10 mouse cellular contexts compared by ENCODE assay signal in genomic region chr6:87790779-87791480, GRCm38 (mm10). TPM values are rescaled to one million over a fixed set of nuclear protein-coding genes. Genes with fewer than 3 reads are reported as not detected.
DNase-seq lines count a peak whose midpoint lies in the region; ATAC-seq and TF ChIP-seq lines count a peak whose summit lies in the region.
"Had no signal": no experiment of that assay in that cellular context is flagged by ENCODE, and none has a peak within 500 bp of the region (broad histone marks: within the 10 kb centered on the region; RNA-seq: fewer than 3 reads in every experiment).

No protein-coding gene starts in this region.

- 0 out of 2 replicates have a peak, but pooled peaks have one; percentile 50 for ATAC-seq in kidney, embryonic 16.5 days (ENCODE audit: low FRiP score, low TSS enrichment)
- ATAC-seq: midbrain, embryonic 16.5 days had no signal

- no peak overlapping the region for H3K4me2 ChIP-seq in kidney, embryonic 16.5 days (replicated peaks; ENCODE audit: low read depth, low read length)

- peak; percentile 53 for DNase-seq in cerebellum, adult 11-12 months
- DNase-seq in cerebellum, postnatal 36 days, result no peak
- peak; percentile 87 for DNase-seq in MEL (ENCODE audit: low read depth, low spot score)
- no peak for DNase-seq in left cerebral cortex, postnatal 4 days
- no peak for DNase-seq in left cerebral cortex, adult 18-20 months (ENCODE audit: low spot score in 2 of 2)
- no peak for DNase-seq in layer of hippocampus, postnatal 36 days
- DNase-seq: adrenal gland, adult 2 months had no signal

- TF ChIP-seq POLR2A in MEL (IDR thresholded peaks at IDR 0.05; ENCODE audit: control insufficient read depth in 1 of 2, insufficient read depth in 1 of 2, low read depth in 1 of 2, low read length in 2 of 2, poor library complexity in 1 of 2), result peak in 1 of 2 experiments; percentile 53; a peak in 1 of 4 replicates

- peak overlapping the region in 1 of 2 experiments; percentile 13; a peak in 1 of 4 replicates for H3K4me3 ChIP-seq in MEL (ENCODE audit: control insufficient read depth in 1 of 2, insufficient read depth in 1 of 2, low read depth in 2 of 2, low read length in 2 of 2)
- no peak overlapping the region for H3K4me3 ChIP-seq in kidney, embryonic 16.5 days (ENCODE audit: low read length)
- H3K4me3 ChIP-seq in megakaryocyte, embryonic 14.5 days (replicated peaks), result peak overlapping the region; percentile 74

- TF ChIP-seq CTCF in MEL (IDR thresholded peaks at IDR 0.05 in 2 of 3, conservative IDR thresholded peaks at IDR 0.05 in 1 of 3; ENCODE audit: control insufficient read depth in 1 of 3, insufficient read depth in 1 of 3, low read depth in 2 of 3, low read length in 3 of 3, poor library complexity in 1 of 3, severe bottlenecking in 1 of 3), result peak in 1 of 3 experiments; percentile 4; a peak in 1 of 6 replicates

- peak overlapping the region; percentile 37 for H3K9ac ChIP-seq in MEL (ENCODE audit: control insufficient read depth, low read depth, low read length, poor library complexity, severe bottlenecking)
- H3K9ac ChIP-seq in kidney, embryonic 16.5 days (replicated peaks; ENCODE audit: low read length), result no peak overlapping the region

- peaks cover 28 to 40% of the 10 kb centered on the region in 2 experiments for H3K4me1 ChIP-seq in MEL (ENCODE audit: control insufficient read depth in 1 of 2, insufficient read depth in 2 of 2, low read length in 2 of 2)
- peaks cover 26% of the 10 kb centered on the region for H3K4me1 ChIP-seq in kidney, embryonic 16.5 days (ENCODE audit: insufficient read depth, low read length)
- H3K4me1 ChIP-seq in megakaryocyte, embryonic 14.5 days, result peaks cover 83% of the 10 kb centered on the region

- no peaks in the 10 kb centered on the region for H3K9me3 ChIP-seq in MEL (replicated peaks; ENCODE audit: insufficient read depth, low read length)
- H3K9me3 ChIP-seq in kidney, embryonic 16.5 days (ENCODE audit: low read length), result no peaks in the 10 kb centered on the region
- no peaks in the 10 kb centered on the region for H3K9me3 ChIP-seq in megakaryocyte, embryonic 14.5 days

- TF ChIP-seq EP300 in MEL (IDR thresholded peaks at IDR 0.05; ENCODE audit: low read depth in 1 of 2, low read length in 2 of 2), result peak; percentile 38 to 68; a peak in 3 of 4 replicates

- no peaks in the 10 kb centered on the region for H3K79me2 ChIP-seq in MEL (ENCODE audit: control insufficient read depth, insufficient read depth, low read length, poor library complexity)

- H3K27me3 ChIP-seq in MEL (ENCODE audit: control insufficient read depth in 1 of 2, insufficient read depth in 2 of 2, low read length in 2 of 2), result no peaks in the 10 kb centered on the region
- no peaks in the 10 kb centered on the region for H3K27me3 ChIP-seq in kidney, embryonic 16.5 days (ENCODE audit: insufficient read depth, low read length)
- no peaks in the 10 kb centered on the region for H3K27me3 ChIP-seq in megakaryocyte, embryonic 14.5 days (replicated peaks)

- 60% methylated on average over 7 of the region's 7 CpGs for WGBS in kidney, embryonic 16.5 days

- H3K27ac ChIP-seq in MEL (ENCODE audit: control insufficient read depth, low read depth, low read length), result peak overlapping the region; percentile 63
- H3K27ac ChIP-seq in kidney, embryonic 16.5 days (ENCODE audit: low read length), result no peak overlapping the region

- no peak; the same call in 1 of the 2 replicates for TF ChIP-seq RAD21 in MEL (IDR thresholded peaks at IDR 0.05; ENCODE audit: low read depth, low read length)

- H3K36me3 ChIP-seq in MEL (ENCODE audit: control insufficient read depth in 1 of 2, insufficient read depth in 2 of 2, low read length in 2 of 2), result peaks cover 0 to 25% of the 10 kb centered on the region in 2 experiments; a peak in 2 of 4 replicates
- peaks cover 8% of the 10 kb centered on the region for H3K36me3 ChIP-seq in kidney, embryonic 16.5 days (ENCODE audit: insufficient read depth, low read length)
- peaks cover 86% of the 10 kb centered on the region for H3K36me3 ChIP-seq in megakaryocyte, embryonic 14.5 days (replicated peaks; ENCODE audit: low read length)

- intact Hi-C loops in left cerebral cortex, postnatal 4 days (cut with DNase I), result no loop called here

TF ChIP-seq in MEL, 35 proteins besides CTCF, POLR2A, EP300 and RAD21 (continues in another document):
- TF ChIP-seq GATA1 (IDR thresholded peaks at IDR 0.05; ENCODE audit: low read depth, low read length) (peak; percentile 47; the same call in 1 of the 2 replicates), ZNF384 (IDR thresholded peaks at IDR 0.05; ENCODE audit: low read depth, low read length) (no peak), MAFK (IDR thresholded peaks at IDR 0.05; ENCODE audit: borderline replicate concordance, low read depth, low read length) (no peak), SIN3A (IDR thresholded peaks at IDR 0.05; ENCODE audit: low read length) (peak; percentile 79), MAZ (IDR thresholded peaks at IDR 0.05; ENCODE audit: low read depth, low read length) (0 out of 2 replicates have a peak, but pooled peaks have one; percentile 19), SMC3 (IDR thresholded peaks at IDR 0.05; ENCODE audit: low read depth, low read length) (no peak), USF1 (IDR thresholded peaks at IDR 0.05; ENCODE audit: low read depth, low read length) (no peak), MXI1 (IDR thresholded peaks at IDR 0.05; ENCODE audit: low read depth, low read length) (peak; percentile 51; the same call in 1 of the 2 replicates), MAX (IDR thresholded peaks at IDR 0.05; ENCODE audit: low read length) (peak; percentile 46; the same call in 1 of the 2 replicates), POLR2AphosphoS5 (IDR thresholded peaks at IDR 0.05; ENCODE audit: borderline replicate concordance, low read depth, low read length) (no peak), USF2 (IDR thresholded peaks at IDR 0.05; ENCODE audit: borderline replicate concordance in 1 of 2, insufficient read depth in 1 of 2, low read depth in 1 of 2, low read length in 2 of 2) (no peak), POLR2AphosphoS2 (IDR thresholded peaks at IDR 0.05; ENCODE audit: low read length) (peak; percentile 44; the same call in 1 of the 2 replicates), BHLHE40 (IDR thresholded peaks at IDR 0.05; ENCODE audit: borderline replicate concordance, low read depth, low read length) (no peak), MEF2A (IDR thresholded peaks at IDR 0.05; ENCODE audit: extremely low read depth, insufficient replicate concordance, low read depth, low read length, poor library complexity, severe bottlenecking) (no peak)

RNA-seq across cellular contexts. Expression of gene Gp9, which starts 13.1 kb away (rescaled TPM):
- total RNA-seq in MEL (2012; rRNA removed), result 2.4 and 3.9 TPM in 2 replicates
- 10 to 100 TPM in 1 of 2 experiments, not detected in 1; 11.1 TPM for polyA plus RNA-seq in MEL (2012; ENCODE audit: insufficient read depth in 1 of 2, insufficient read length in 2 of 2, low read depth in 1 of 2, low replicate concordance in 2 of 2, missing spikeins in 1 of 2)
- polyA plus RNA-seq in kidney, embryonic 16.5 days (2015; fragmentation: Nextera tagmentation; extraction: Ambion mirVana), result 1.0 and 1.6 TPM in 2 replicates
- polyA plus RNA-seq in megakaryocyte, embryonic 14.5 days (2012; ENCODE audit: insufficient read depth, low replicate concordance), result 2,862 and 6,438 TPM in 2 replicates
- not detected for total RNA-seq in left cerebral cortex, postnatal 4 days (2021)
- under 1 TPM; 0.80 to 0.86 TPM for total RNA-seq in left cerebral cortex, adult 18-20 months (2021)
- total RNA-seq in layer of hippocampus, postnatal 36 days (2021), result 1 to 10 TPM in 1 of 2 experiments, under 1 TPM in 1; 0.82 to 1.5 TPM

RNA-seq across cellular contexts. Expression of gene Rab43, which starts 21.0 kb away (rescaled TPM):
- total RNA-seq in MEL (2012; rRNA removed), result 3.1 and 4.0 TPM in 2 replicates
- polyA plus RNA-seq in MEL (2012; ENCODE audit: insufficient read depth in 1 of 2, insufficient read length in 2 of 2, low read depth in 1 of 2, low replicate concordance in 2 of 2, missing spikeins in 1 of 2), result 10 to 100 TPM in 1 of 2 experiments, not detected in 1; 13.2 TPM
- polyA plus RNA-seq in kidney, embryonic 16.5 days (2015; fragmentation: Nextera tagmentation; extraction: Ambion mirVana), result 10.9 and 14.7 TPM in 2 replicates
- 27.5 and 77.6 TPM in 2 replicates for polyA plus RNA-seq in megakaryocyte, embryonic 14.5 days (2012; ENCODE audit: insufficient read depth, low replicate concordance)
- total RNA-seq in left cerebral cortex, postnatal 4 days (2021), result 10 to 100 TPM; 15.2 to 21.8 TPM
- total RNA-seq in left cerebral cortex, adult 18-20 months (2021), result 10 to 100 TPM; 12.9 to 23.7 TPM
- 10 to 100 TPM; 15.5 to 16.7 TPM for total RNA-seq in layer of hippocampus, postnatal 36 days (2021)

RNA-seq across cellular contexts. Expression of gene Gm45140, which starts 44.7 kb away (rescaled TPM):
- 9.6 and 9.9 TPM in 2 replicates for total RNA-seq in MEL (2012; rRNA removed)
- 10 to 100 TPM in 1 of 2 experiments, not detected in 1; 26.2 TPM for polyA plus RNA-seq in MEL (2012; ENCODE audit: insufficient read depth in 1 of 2, insufficient read length in 2 of 2, low read depth in 1 of 2, low replicate concordance in 2 of 2, missing spikeins in 1 of 2)
- polyA plus RNA-seq in kidney, embryonic 16.5 days (2015; fragmentation: Nextera tagmentation; extraction: Ambion mirVana), result 2.7 and 5.2 TPM in 2 replicates
- polyA plus RNA-seq in megakaryocyte, embryonic 14.5 days (2012; ENCODE audit: insufficient read depth, low replicate concordance), result 13.2 TPM in 1 of 2 replicates, not detected in the other
- 1 to 10 TPM; 3.7 to 4.0 TPM for total RNA-seq in left cerebral cortex, postnatal 4 days (2021)
- 1 to 10 TPM in 1 of 2 experiments, under 1 TPM in 1; 0.53 to 2.2 TPM for total RNA-seq in left cerebral cortex, adult 18-20 months (2021)
- total RNA-seq in layer of hippocampus, postnatal 36 days (2021), result 1 to 10 TPM; 1.8 to 3.4 TPM

RNA-seq across cellular contexts. Expression of gene Isy1, which starts 47.7 kb away (rescaled TPM):
- 60.5 and 64.5 TPM in 2 replicates for total RNA-seq in MEL (2012; rRNA removed)
- polyA plus RNA-seq in MEL (2012; ENCODE audit: insufficient read depth in 1 of 2, insufficient read length in 2 of 2, low read depth in 1 of 2, low replicate concordance in 2 of 2, missing spikeins in 1 of 2), result 100 to 1,000 TPM in 1 of 2 experiments, not detected in 1; 115 TPM
- polyA plus RNA-seq in kidney, embryonic 16.5 days (2015; fragmentation: Nextera tagmentation; extraction: Ambion mirVana), result 41.3 and 49.3 TPM in 2 replicates
- polyA plus RNA-seq in megakaryocyte, embryonic 14.5 days (2012; ENCODE audit: insufficient read depth, low replicate concordance), result 5.6 and 34.7 TPM in 2 replicates
- 10 to 100 TPM; 29.1 to 30.1 TPM for total RNA-seq in left cerebral cortex, postnatal 4 days (2021)
- 10 to 100 TPM; 28.0 to 34.2 TPM for total RNA-seq in left cerebral cortex, adult 18-20 months (2021)
- total RNA-seq in layer of hippocampus, postnatal 36 days (2021), result 10 to 100 TPM; 29.6 to 30.0 TPM

RNA-seq across cellular contexts. Expression of gene Cnbp, which starts 60.0 kb away (rescaled TPM):
- total RNA-seq in MEL (2012; rRNA removed), result 726 and 879 TPM in 2 replicates
- polyA plus RNA-seq in MEL (2012; ENCODE audit: insufficient read depth in 1 of 2, insufficient read length in 2 of 2, low read depth in 1 of 2, low replicate concordance in 2 of 2, missing spikeins in 1 of 2), result 100 to 1,000 TPM; 201 to 652 TPM
- polyA plus RNA-seq in kidney, embryonic 16.5 days (2015; fragmentation: Nextera tagmentation; extraction: Ambion mirVana), result 1,037 and 1,064 TPM in 2 replicates
- 44.0 and 59.4 TPM in 2 replicates for polyA plus RNA-seq in megakaryocyte, embryonic 14.5 days (2012; ENCODE audit: insufficient read depth, low replicate concordance)
- 100 to 1,000 TPM; 219 to 224 TPM for total RNA-seq in left cerebral cortex, postnatal 4 days (2021)
- total RNA-seq in left cerebral cortex, adult 18-20 months (2021), result 100 to 1,000 TPM; 276 to 291 TPM
- 100 to 1,000 TPM; 254 to 269 TPM for total RNA-seq in layer of hippocampus, postnatal 36 days (2021)

Comparison
In these comparisons a context has a peak if more than half of its experiments do, and no peak if none do; other contexts are left out.
1. DNase-seq: peak in cerebellum, adult 11-12 months (single experiment) and MEL (single experiment); none in cerebellum, postnatal 36 days (0 of 2), left cerebral cortex, postnatal 4 days (single experiment), left cerebral cortex, adult 18-20 months (0 of 2) and layer of hippocampus, postnatal 36 days (0 of 2).